Mouse (Mus musculus) erythroblast, embryonic 14.5 days (primary cell): ENCODE results near the gene Nedd8.

Source experiments
- GATA1 ChIP-seq: IDR thresholded peaks from 2 replicates; pipeline ENCODE4 v1.6.1; 2012; ENCODE audit warnings: low read length, inconsistent platforms, mixed read lengths
- TAL1 ChIP-seq: IDR thresholded peaks from 3 replicates; pipeline ENCODE4 v1.6.1; 2012; ENCODE audit warnings: low read length, inconsistent platforms, mixed read lengths

- TF ChIP-seq TAL1 (no peak), GATA1 (0 out of 2 replicates have a peak, but pooled peaks have one; percentile 31)
These were observed 57.3 kb downstream of the Nedd8 start for GRCm38 (mm10) chr14:55614565-55615178.
